Mouse (Mus musculus): ENCODE results near the gene Bcl2.
A peak's percentile ranks its signal among the peaks of the same experiment; 100 is the strongest.

Bcl2 gene

GRCm38 (mm10) chr1:106662486-106662885 lies 51.6 kb downstream of the Bcl2 start:
- DNase-seq = no peak

- DNase-seq = no peak
These were observed 55.7 kb downstream of the Bcl2 start for GRCm38 (mm10) chr1:106658293-106658847.

- DNase-seq = no peak
These were observed 57.8 kb downstream of the Bcl2 start for GRCm38 (mm10) chr1:106656207-106656738.

GRCm38 (mm10) chr1:106654254-106654653 lies 59.8 kb downstream of the Bcl2 start:
- DNase-seq = no peak

- no peak for DNase-seq
These were observed 60.6 kb downstream of the Bcl2 start for GRCm38 (mm10) chr1:106653441-106653860.

DNA sequence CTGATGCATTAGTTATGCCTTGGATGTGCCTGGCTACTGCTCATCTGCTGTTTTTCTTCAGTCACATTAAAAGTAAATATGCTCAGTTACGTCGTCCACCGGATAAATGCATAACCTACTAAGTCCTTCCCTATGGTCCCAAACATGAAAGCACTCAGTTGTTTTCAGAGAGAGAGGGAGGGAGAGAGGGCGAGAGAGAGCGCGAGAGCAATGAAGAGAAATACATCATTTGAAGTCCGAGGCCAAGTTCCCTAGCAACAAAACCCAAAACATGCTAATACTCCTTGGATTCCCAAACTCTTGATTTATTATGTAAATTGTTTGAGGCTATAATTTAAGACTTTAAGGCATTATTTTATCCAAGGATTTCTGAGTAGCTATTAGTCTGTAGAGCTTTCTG lies 62.9 kb downstream of the Bcl2 start:
- no peak for DNase-seq

DNA sequence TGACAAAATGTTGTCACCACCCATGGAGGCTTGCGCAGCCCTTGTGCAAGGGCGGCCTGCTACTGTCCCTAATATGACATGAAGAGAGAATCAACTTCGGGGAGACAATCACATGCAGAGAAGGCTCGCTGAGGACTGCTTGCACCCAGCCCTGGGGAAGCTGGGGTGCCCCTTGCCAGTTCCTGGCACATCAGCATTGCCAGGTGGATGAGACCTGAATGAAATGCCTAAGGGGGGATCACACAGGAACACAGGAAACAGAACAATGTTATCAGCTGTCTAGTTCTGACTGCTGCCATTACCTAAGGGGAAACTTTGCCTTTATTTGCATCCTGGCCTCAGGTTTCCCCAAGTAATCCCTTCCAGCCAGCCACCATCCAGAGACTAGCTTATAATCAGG lies 63.6 kb downstream of the Bcl2 start:
- DNase-seq = no peak

GRCm38 (mm10) chr1:106647336-106647735 lies 66.7 kb downstream of the Bcl2 start:
- DNase-seq = no peak

DNA sequence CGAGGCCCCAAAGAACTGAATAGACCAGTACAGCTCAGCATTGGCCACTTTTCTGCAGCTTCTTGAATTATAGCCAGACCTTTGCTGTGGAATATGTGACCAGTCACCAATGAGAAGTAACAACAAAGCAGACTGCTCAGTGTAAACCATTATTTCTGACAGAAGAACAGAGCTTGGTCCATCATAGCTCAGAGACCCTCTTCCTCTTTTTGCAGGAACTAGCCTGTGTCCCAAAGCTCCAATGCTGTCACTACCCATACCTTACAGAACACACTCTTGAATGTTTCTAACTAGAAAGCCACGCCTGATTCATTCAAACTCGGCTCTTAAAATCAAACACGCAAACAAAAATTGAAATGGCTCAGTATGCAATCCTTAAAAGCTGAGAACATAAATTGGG lies 69.5 kb downstream of the Bcl2 start:
- DNase-seq = no peak

GRCm38 (mm10) chr1:106643527-106643926 lies 70.5 kb downstream of the Bcl2 start:
- no peak for DNase-seq

DNA sequence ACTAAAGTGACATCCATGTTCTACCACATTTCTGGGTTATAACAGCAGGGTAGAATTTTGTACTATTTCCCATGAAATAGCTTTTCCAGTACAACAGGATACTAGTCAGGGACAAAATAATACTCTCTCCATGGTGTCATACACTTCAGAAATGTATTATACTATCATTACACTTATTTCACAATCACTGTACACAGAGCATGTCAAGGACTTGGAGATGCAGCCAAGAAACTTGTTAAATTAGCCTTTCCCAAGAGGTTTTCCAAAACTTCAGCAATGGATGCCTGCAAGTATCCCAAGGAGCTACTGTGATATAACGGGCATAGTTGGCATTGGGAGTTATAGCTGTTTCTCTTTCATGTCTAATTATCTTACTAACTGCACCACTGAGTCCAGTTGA lies 73.5 kb downstream of the Bcl2 start:
- no peak for DNase-seq

DNA sequence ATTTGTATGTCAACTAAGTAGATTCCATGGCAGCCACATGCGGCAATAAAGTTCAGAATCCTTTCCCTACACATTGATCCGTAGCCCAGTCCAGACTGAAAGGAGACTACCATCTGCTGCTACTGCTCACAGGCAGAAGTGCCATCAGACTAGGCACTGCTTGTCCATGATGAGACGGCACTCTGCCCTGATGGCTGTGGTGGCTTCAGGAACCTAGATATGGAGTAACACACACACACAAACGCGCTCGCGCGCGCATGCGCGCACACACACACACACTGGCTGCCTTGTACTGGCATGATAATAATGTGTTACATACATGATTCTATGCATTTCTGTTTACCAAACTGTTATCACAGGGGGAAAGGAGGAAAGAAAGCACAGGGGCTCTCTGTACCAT lies 76.4 kb downstream of the Bcl2 start:
- DNase-seq = no peak

DNA sequence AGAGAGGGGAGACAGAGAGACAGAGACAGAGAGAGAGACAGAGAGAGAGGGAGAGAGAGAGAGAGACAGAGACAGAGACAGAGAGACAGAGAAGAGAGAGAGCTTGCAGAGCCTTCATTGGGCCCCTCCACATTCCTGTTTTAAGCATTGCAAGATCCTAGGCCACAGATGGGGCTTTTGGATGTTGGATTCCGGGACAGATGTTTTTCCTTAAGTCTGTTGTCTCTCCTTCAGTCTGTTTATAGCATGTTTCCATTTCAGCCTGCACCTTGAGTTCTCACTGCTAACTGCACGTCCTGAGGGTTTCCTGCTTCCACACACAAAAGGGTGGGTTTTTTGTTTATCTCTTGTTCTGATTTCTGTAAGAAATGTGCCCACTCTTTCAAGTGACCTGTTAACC lies 77.4 kb downstream of the Bcl2 start:
- no peak for DNase-seq

GRCm38 (mm10) chr1:106633207-106633606 lies 80.9 kb downstream of the Bcl2 start:
- no peak for DNase-seq

DNA sequence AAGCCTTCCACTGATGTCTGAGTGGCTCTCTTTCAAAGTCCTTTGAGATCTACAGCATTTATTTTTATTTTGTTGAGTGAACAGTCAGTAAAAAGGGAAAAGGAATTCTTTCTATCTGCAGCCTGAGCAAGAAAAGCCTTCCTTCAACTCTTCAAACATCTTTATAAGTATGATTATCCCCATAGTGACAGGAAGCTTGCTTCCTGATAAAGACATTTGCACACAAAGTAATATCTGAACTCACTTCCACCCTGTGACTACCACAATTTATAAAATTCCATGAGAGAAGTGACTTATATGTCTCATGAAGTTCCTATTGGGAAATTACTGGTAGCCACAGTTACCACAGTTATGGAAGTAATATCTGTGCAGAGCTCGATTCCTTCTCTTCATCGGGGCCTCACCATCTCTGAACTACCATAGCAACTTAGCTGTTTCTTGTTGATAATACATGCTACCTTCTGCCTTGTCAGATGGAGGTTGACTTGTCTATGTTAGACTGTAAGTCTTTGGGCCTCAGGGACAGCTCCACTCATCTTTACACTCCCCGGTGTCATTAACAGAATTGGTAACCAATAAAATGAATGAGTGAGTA lies 82.1 kb downstream of the Bcl2 start:
- DNase-seq = no peak

- DNase-seq = no peak
These were observed 83.1 kb downstream of the Bcl2 start for GRCm38 (mm10) chr1:106630973-106631372.

DNA sequence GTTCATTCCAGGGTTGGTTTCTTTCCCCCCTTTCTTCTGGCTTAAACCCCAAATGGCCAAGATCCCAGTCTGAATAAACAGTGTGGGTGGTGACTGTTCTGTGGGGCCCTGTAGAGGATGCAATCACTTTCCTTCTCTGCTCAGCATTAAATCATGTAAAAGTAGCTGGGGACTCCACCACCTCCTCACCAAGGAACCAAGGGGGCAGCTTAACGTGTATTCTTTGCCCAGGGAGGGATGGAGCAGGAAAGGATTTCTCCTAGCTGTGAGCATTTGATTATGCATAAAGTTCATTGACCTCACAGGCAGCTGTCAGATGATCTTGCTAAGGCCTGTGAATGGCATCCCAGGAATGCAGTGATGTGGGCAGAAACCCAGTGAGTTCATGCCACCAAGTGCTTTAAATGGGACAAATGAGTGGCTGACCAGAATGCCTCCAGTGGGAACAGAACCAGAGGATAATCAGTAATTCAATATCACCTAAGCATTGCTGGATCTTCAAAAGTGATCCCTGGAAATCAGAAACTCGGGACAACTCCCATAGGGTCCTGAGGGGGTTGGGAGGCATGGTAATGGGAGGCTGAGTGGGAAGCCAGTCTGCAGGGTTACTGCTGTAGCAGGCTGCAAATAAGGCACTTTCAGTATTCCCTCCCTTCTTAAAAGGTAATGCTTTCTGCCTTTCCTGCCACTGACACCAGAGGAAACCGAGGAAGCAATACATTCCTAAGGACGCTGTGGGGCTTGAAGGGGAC lies 84.0 kb downstream of the Bcl2 start:
- DNase-seq = no peak

DNA sequence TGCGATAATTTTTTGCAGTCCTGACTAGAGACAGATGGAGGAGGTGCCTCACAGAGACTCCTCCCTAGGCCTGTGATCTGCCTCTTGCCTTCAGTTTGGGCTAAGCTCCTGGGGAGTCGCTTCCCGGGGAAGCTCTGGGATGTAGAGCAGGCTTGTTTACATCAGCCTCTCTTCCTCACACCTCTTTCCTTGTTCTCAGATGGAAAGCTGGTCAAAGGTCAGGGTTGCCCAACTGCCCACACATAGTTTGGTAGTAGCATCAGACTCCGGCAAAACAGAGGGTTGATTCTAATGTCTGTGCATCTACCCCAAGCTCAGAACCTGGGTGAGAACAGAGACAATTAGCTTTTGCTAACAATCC lies 84.6 kb downstream of the Bcl2 start:
- DNase-seq = no peak

DNA sequence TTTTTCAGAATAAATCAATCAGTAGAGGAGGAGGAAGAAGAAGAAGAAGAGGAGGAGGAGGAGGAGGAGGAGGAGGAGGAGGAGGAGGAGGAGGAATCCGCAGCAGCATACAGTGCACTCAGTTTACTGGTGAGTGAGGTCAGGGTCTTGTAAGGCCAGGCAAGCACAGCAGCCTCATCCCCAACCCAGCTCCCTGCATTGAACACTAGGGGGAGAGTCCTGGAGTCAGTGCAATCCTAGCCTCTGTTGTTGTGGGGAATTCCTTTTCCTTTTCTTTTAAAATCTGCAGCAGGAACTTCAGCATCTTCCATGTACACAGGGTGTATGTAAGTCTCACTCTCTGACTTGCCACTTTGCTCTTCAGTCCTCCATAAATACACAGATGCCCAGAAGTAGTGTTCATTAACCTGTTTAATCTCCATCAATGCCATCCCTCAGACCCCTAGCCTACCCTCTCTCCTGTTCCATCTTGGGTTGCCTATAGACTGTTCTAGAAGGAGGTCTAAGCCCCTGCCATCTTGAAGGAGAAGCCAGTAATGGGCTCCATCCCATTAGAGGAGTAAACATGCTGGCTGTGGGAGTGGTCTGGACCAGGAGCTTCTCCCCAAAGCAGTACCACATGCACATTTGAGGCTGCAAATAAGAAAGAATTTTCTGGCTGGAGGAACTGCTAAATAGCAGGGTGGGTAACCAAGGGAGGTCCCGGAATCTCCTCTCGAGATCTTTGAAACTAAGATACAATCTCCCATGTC lies 85.2 kb downstream of the Bcl2 start:
- DNase-seq = peak; percentile 25

- DNase-seq = no peak
These were observed 85.8 kb downstream of the Bcl2 start for GRCm38 (mm10) chr1:106628279-106628678.

- DNase-seq = no peak
These were observed 86.8 kb downstream of the Bcl2 start for GRCm38 (mm10) chr1:106627241-106627640.

- no peak for DNase-seq
These were observed 93.7 kb downstream of the Bcl2 start for GRCm38 (mm10) chr1:106620174-106620931.

- no peak for DNase-seq
These were observed 95.3 kb downstream of the Bcl2 start for GRCm38 (mm10) chr1:106618814-106619213.

All from thymus, postnatal 14 days (tissue).